Comparison of ENCODE assay signal across 14 mouse cellular contexts in the genomic region with DNA sequence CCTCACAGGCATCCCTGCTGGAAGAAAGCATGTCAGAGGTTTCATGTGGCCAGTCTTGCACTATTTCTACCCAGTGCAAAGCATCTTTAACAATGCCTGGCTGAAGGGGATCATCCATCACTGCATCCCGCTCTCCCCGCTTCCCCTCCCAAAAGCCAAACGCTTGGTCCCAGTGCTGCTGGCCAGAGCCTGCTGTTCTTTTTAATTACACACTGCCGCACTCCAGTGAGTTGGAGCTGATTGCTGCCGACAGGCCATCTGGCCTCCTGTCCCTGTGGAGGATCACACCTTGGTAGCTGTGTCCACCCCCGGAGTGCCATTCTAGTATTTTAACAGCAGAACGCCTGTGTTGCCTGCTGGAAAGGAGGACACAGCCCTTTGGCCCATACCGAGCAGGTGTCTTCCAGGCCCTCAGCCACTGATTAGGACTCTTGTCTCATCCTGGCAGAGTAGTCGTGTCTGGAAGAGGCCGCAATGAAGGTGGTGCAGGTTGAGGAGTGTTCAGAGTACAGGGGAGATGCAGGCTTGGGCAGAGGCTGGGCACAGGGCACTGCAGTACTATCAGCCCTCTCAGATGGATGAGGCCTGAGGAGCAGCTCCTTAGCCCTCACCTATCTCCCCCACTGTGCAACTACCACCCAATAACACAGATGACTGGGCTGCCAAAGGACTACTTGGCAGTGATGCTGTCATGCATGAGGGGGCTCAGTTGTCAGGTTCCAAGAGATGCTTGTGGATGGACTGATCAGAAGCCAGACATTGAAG. TPM values are rescaled to one million over a fixed set of nuclear protein-coding genes. Genes with fewer than 3 reads are reported as not detected.
DNase-seq lines count a peak whose midpoint lies in the region; ATAC-seq lines count a peak whose summit lies in the region.
"Had no signal": no experiment of that assay in that cellular context is flagged by ENCODE, and none has a peak within 500 bp of the region (broad histone marks: within the 10 kb centered on the region; RNA-seq: fewer than 3 reads in every experiment).

No protein-coding gene starts in this region.

- ATAC-seq in midbrain, embryonic 13.5 days = peak; percentile 56; the same call in 1 of the 2 replicates

- H3K27ac ChIP-seq in midbrain, embryonic 13.5 days = 0 out of 2 replicates have a peak overlapping the region, but pooled peaks have one; percentile 53
- H3K27ac ChIP-seq: stomach, embryonic 15.5 days had no signal

- no peak overlapping the region for H3K4me3 ChIP-seq in midbrain, embryonic 13.5 days (replicated peaks)
- H3K4me3 ChIP-seq: stomach, embryonic 15.5 days had no signal

- no peaks in the 10 kb centered on the region for H3K9me3 ChIP-seq in midbrain, embryonic 13.5 days
- H3K9me3 ChIP-seq: stomach, embryonic 15.5 days had no signal

- peaks cover 17% of the 10 kb centered on the region for H3K4me1 ChIP-seq in midbrain, embryonic 13.5 days (replicated peaks)

- H3K9ac ChIP-seq in midbrain, embryonic 13.5 days (replicated peaks) = peak overlapping the region; percentile 14; the same call in 1 of the 2 replicates
- H3K9ac ChIP-seq: stomach, embryonic 15.5 days had no signal

- H3K36me3 ChIP-seq in midbrain, embryonic 13.5 days = no peaks in the 10 kb centered on the region
- H3K36me3 ChIP-seq: stomach, embryonic 15.5 days had no signal

- peak; percentile 39 for DNase-seq in embryo, embryonic 10 days (ENCODE audit: low spot score)
- no peak for DNase-seq in embryo, embryonic 9.5 days (ENCODE audit: extremely low spot score)
- DNase-seq in brain, adult 2 months (ENCODE audit: low read depth, low spot score) = peak; percentile 96
- peak; percentile 85 for DNase-seq in cerebellum, postnatal 36 days
- DNase-seq in thymus, postnatal 25 days = no peak
- DNase-seq in urinary bladder, postnatal 14 days (ENCODE audit: low spot score) = no peak
- DNase-seq in frontal cortex, postnatal 14 days (ENCODE audit: low spot score in 2 of 2) = no peak
- DNase-seq: gastrocnemius, postnatal 10 days; heart, postnatal 10 days; kidney, adult 9 months; right cerebral cortex, postnatal 4 days had no signal

- H3K4me2 ChIP-seq in midbrain, embryonic 13.5 days (replicated peaks) = no peak overlapping the region
- H3K4me2 ChIP-seq: liver, embryonic 11.5 days; stomach, embryonic 15.5 days had no signal

- no peaks in the 10 kb centered on the region for H3K27me3 ChIP-seq in midbrain, embryonic 13.5 days
- H3K27me3 ChIP-seq: stomach, embryonic 15.5 days had no signal

- 36% methylated on average over 10 of the region's 10 CpGs for WGBS in midbrain, embryonic 13.5 days

RNA-seq across cellular contexts. Expression of gene Cfap97d2, which starts 13.2 kb away (rescaled TPM):
- 2.2 and 3.1 TPM in 2 replicates for polyA plus RNA-seq in midbrain, embryonic 13.5 days (2015; fragmentation: Nextera tagmentation; extraction: Ambion mirVana)
- polyA plus RNA-seq: liver, embryonic 11.5 days; stomach, embryonic 15.5 days had no signal

RNA-seq across cellular contexts. Expression of gene Rasa3, which starts 15.1 kb away (rescaled TPM):
- 20.6 and 21.7 TPM in 2 replicates for polyA plus RNA-seq in midbrain, embryonic 13.5 days (2015; fragmentation: Nextera tagmentation; extraction: Ambion mirVana)

Comparison
In these comparisons a context has a peak if more than half of its experiments do, and no peak if none do; other contexts are left out.
1. DNase-seq: peak in embryo, embryonic 10 days (single experiment), brain, adult 2 months (single experiment) and cerebellum, postnatal 36 days (2 of 2); none in embryo, embryonic 9.5 days (single experiment), thymus, postnatal 25 days (single experiment), urinary bladder, postnatal 14 days (single experiment) and frontal cortex, postnatal 14 days (0 of 2).